Mouse (Mus musculus): ENCODE results near the gene Galnt17. TPM values are rescaled to one million over a fixed set of nuclear protein-coding genes. Genes with fewer than 3 reads are reported as not detected.

The Galnt17 gene
- total RNA-seq (2021), result 100 to 1,000 TPM; 105 to 114 TPM
- long read RNA-seq, partial matches to known transcripts, result 0 of 8 reads
- long read RNA-seq, other reads (novel, unspliced or antisense), result 7 of 8 reads

DNA sequence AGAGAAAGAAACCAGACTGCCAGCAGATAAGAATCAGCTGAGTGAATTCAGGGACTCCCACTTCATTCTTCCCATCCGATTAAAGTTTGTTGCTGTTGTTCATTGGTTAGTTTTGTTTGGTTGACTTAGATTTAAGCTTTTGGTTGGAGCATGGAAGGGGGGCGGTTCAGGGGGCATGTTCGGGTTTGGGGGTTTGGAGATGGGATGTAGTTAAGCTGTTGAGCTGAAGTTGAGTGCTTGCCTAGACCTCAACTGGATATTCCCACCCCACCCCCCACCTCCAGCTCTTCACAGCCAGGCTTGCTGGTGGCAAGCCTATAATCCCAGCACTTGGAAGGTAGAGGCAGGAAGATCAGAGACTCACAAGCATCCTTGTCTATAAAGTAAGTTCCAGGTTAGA lies at the start of gene Galnt17:
TSS of gene Galnt17 (minus strand) at position 101 of the 400 bp plus-strand sequence.
- DNase-seq (ENCODE audit: low spot score in 2 of 2), result no peak

DNA sequence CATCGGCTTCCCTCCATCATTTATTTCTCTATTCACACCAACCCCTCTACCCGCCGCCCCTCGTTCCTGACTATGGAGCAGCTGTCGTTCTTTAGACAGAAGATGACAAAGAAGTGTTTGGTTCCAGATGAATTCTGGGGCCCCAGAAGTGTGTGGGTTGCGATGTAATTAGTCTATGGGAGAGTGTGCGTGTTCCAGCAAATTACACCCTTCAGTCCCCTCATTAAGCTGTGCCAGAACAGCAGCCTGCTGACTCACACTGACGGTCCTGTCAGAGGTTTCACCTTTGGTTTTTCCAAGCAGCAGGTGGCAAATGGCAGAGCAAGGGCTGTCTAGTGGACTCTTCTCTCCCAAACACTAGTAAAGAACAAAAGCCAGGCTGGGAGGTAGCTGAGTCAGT lies 26.2 kb upstream of the Galnt17 start:
- peak; percentile 16 to 46 for DNase-seq (ENCODE audit: low spot score in 2 of 2)

DNA sequence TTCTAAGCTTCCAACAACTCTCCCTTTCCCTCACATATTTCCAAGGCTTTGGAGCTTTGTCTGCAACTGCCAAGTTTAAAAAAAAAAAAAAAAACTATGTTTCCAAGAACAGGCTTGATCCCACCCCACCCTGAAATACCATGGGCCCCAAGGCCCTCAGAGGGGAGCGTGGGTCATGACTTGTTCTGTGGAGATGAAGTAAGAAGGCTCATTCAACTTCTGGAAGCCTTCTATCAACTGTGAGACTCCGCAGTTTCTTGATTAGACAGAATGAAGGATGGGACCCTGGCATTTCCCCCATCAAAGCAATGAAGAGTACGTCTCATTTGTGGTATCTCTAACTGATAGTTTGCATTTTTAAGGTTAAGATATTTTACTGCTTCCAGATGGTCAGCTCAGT lies 13.0 kb upstream of the Galnt17 start:
- DNase-seq (ENCODE audit: low spot score in 2 of 2), result no peak

DNA sequence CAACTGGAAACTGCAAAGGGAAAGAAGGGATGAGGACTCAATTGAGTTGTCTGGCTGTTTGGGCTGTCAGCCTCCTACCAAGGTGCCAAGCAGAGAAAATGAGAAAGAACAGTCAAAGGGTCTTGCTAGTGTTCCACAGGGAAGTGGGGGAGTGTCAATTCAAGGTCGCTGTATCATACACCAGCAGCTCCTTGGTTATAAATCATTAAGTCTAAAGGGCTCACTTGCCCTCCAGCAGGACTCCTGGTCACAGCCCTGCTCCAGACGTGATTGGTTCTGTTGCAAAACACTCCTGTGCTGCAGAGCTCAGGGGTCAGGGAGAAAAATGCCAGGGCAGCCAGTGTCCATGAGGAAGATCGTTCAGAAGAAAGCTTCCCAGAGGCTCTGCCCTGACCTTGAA lies 11.3 kb upstream of the Galnt17 start:
- DNase-seq (ENCODE audit: low spot score in 2 of 2), result no peak

DNA sequence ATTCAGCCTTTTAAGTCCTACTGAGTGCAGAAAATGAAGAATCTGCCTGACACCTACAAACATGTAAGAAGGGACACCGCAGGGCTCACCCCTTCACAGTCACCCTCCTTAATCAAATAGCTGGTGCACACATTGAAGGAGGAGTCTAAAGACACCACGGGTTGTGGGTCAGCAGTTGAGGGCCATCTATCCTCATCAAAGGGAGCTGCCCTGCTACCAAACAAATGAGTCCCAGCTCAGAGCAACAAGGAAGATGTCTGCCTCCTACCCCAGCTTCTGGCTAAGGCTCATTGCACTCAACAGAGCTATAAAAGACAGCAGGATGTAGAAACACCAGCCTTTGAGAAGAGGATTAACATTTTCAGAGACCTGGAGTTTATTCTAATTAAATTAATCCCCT lies 10.8 kb upstream of the Galnt17 start:
- DNase-seq (ENCODE audit: low spot score in 2 of 2), result no peak

DNA sequence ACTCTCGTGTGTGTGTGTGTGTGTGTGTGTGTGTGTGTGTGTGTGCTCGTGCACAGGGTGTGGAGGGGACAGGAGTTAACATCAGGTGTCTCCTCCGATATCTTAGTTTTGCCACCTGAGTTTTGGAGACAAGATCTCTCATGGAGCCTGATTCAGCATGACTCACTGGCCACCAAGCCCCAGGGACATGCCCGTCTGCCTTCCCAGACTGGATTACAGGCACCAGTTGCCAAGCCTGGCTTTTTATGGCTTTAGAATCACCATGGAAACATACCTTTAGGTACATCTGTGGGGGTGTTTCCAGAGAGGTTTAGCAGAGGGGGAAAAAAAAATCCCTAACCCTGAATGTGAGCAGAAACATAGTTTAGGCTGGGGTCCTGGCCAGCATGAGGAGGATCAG lies 6.7 kb upstream of the Galnt17 start:
- peak in 1 of 2 experiments; percentile 48 for DNase-seq (ENCODE audit: low spot score in 2 of 2)

DNA sequence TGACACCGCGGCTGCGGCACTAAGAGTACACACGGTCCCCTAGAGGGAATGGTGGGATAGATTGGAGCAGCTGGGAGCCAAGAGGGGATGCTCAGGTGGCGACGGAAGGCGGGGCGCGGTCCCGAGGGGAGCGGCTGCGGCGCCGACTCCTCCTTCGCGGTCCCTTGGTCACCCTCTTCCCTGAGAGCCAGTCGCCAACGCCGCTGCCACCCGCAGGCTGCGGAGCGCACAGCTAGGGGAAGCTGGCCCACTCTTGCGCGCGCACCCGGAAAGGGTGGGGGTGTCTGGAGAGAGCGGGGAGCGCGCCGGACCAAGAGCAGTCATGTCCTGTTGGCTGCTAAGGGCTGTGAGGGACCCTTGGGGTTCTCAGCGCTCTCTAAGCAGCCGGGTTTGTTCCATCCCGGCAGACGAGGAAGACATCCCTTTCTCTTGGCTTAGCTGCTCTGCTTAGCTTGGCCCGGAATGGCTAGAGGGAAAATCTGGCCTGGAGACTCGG lies 593 bp downstream of the Galnt17 start:
- peak; percentile 78 to 83 for DNase-seq (ENCODE audit: low spot score in 2 of 2)

DNA sequence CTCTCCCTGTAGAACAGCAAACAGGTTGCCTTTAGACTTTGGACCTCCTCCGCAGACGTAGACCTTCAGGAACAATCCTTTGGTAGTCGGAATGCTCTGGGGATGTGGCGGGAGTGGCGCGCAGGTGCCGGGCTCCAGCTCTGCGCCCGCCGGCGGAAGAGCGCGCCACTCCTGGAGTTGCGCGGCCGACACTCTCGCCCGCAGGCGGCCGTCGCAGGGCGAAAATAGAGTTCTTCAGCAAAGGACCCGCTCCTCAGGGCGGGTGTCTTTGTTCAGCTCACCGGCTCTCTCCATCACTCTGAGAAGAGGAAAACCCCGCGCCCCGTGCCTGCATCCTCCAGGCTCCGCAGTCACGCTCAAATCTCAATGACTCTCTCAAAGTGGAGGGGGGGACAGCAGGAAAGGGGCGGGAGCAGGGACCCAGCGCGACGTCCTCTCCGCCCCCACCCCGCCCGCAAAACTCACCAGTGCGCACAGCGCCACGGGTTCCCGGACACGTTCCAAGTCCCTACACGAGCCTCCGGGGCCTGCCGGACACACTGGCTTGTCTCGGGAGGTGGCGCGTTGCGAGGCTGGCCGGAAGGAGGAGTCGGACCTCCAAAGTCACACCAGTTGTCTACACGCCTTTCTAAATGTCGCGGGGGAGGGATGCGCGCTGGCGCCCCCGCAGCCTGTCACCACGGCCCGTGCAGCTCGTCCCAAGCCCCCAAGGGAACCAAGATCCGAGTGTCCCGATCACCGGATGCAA lies 1.2 kb downstream of the Galnt17 start:
- DNase-seq (ENCODE audit: low spot score in 2 of 2), result peak in 1 of 2 experiments; percentile 65

DNA sequence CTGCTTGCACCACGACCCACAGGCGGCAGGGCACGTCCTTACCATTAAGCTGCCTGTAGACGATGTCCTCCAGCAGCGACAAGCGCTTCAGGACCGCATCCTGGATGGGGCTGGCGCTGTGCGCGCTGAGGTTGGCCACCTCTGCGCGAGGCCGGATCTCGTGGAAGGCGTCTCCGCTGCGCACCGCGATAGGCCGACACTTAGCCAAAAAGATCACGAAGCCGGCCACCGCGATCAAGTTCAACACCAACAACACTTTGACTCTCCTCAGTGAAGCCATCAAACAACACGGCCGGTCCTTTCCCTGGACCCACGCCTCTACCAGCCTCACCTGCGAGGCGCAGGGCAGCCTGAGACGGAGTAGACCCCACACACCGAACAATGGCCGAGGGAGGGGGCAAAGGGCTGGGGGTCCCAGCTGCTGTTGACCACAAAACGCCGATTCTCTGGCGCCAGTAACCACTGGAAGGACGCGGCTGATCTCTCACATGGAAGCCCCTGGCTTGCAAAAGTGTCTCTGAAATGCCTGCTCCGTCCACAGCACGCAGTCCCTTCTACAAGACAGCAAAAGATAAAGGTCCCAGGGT lies 1.9 kb downstream of the Galnt17 start:
- DNase-seq (ENCODE audit: low spot score in 2 of 2), result no peak

DNA sequence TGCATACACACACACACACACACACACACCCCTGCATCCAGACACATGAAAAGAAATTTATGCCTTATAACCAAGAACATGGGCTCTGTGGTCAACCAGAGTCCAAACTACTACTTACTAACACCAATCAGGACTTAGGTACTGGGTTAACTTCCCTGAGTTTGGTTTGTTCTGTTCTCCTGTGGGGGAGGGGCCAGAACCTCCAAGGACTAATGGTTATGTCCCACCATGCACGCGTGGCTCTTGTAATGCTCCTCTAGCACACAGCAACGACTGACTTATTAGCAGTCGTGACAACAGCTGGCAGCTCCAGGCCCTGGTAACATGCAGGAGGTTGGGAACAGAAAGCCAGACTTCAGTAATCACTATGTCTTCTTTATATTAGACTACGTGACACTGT lies 3.1 kb downstream of the Galnt17 start:
- peak in 1 of 2 experiments; percentile 41 for DNase-seq (ENCODE audit: low spot score in 2 of 2)

DNA sequence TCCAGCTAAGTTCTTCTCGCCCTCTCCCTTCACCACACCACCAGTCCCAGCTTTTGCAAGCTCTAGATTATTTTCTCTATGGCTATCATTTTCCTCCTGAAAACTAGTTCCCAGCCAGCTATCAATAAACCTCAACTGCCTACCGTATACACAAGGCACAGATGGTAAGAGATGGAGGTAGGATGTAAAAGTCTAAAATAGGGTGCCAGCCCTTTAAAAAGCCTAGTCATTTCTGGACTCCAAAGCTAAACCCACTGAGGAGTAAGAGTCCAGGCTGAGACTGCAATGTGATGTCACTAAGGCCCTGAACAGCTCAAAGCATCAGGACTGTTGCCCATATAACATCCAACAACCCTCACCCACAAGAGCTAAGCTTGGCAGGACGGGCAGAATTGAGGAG lies 6.8 kb downstream of the Galnt17 start:
- DNase-seq (ENCODE audit: low spot score in 2 of 2), result no peak

DNA sequence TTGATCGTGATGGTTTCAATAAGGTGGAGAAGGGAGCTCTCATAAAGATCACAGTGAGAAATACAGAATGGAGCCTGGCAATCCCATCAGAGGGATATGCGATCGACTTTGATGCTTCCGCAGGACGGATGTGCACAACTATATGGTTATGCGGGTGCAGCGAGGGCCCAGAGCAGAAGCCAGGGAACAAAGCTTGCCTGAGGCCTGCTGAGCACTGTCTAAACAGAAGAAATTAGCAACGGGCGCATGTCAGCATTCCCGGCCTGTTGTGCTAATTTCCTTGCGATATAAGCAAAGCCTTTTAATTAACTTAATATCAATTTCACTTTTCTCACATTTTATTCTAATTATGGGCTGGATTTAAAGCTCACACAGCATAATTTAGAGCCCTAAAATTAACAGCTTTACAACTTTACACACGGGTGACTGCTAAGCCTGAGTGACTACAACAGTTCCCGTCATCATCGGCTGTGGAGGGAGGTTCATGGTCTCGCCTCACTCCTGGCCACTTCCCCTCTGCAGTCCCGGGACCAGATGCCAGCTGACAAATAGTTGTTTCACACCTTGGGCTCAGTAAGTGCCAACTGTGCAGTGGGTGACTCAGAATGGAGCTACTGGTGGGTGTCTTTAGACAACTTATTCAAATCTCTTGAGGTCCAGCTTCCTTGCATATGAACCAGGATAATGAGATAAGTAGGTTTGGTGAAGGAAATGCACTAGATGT lies 14.4 kb downstream of the Galnt17 start:
- DNase-seq (ENCODE audit: low spot score in 2 of 2), result no peak

DNA sequence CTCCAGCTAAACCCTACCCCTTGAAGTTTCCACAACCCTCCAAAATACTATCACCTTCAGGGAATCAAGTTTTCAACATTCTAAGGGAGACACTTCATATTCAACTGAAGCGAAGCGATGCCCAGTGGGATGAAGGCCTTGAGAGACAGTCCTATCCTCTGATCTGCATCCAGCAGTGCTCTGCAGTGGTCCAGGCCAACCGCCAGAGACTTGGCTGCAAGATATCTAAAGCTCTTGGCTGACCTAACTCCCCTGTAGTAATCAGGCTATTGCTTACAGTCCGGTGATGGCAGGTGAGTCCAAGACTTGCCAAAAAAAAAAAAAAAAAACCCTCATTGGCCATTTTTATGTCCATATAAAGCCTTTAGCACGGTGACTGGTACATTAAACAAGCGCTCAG lies 21.2 kb downstream of the Galnt17 start:
- DNase-seq (ENCODE audit: low spot score in 2 of 2), result no peak

DNA sequence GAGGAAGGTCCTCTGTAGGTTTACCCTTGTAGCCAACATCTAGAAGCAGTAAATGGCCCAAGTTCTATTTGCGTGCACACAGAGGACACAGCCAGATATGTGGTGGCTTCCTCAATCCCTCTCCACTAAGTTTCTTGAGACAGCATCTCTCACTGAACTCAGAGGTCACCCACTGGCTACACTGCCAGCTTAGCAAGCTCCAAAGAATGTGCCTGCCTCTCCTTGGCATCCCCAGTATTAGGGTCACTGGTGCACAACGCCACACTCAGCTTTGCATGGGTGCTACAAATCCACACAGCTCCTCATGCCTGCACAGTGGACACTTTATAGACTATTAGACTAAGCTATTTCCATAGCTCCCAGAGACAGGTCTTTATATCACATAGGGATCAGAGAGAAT lies 21.6 kb downstream of the Galnt17 start:
- DNase-seq (ENCODE audit: low spot score in 2 of 2), result no peak

DNA sequence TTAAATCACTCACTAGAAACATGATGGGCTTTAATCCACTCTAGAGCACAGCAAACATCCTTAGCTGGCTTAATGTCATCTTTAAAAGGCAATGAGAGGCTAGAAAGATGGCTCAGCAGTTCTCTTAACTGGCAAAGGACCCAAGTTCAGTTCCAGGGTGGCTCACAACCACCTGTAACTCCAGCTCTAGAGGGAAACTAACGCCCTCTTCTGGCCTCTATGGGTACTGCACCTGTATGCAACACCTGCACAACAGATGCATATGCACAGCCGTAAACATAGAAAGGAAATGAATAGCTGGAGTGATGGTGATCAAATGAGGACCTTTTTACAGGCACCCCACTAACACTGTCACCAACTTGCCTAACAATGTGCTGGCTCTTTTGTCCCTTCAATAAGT lies 27.9 kb downstream of the Galnt17 start:
- DNase-seq (ENCODE audit: low spot score in 2 of 2), result no peak

DNA sequence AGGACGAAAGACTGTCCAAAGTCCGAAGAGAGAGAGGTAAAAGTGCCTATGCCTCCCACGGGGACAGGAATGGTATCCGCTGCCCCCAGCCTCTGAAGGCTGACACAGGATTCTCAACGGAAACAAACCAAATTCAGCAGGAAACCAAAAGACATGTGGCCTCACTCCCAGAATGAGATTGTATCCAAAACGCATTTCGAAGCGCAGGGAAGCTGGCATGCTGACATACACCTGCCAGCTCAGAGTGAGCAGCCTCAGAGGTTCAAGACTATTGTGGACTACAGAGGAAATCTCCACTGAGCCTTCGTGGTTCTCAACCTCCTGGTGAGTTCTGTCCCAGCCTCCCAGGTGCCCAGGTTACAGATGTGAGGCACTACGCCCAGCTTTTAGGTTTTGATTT lies 29.0 kb downstream of the Galnt17 start:
- no peak for DNase-seq (ENCODE audit: low spot score in 2 of 2)

DNA sequence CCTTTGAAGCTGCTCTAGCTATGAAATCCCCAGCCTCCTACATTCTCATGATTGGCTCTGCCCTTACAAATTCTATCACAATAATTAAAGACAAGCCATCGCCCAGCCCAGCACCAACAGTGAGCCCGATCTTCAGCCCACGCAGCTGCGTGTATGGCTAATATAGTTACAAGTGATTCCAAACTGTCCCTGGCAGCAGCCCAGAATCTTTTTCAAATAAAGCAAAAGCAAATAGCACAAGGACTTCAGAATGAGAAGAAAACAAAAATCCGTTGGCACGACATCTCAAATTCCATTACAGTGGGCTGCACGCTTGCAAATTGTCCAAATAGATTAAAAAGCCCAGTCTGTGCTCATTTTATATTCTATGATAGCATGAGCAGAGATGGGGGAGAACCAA lies 31.1 kb downstream of the Galnt17 start:
- peak; percentile 74 to 92 for DNase-seq (ENCODE audit: low spot score in 2 of 2)

DNA sequence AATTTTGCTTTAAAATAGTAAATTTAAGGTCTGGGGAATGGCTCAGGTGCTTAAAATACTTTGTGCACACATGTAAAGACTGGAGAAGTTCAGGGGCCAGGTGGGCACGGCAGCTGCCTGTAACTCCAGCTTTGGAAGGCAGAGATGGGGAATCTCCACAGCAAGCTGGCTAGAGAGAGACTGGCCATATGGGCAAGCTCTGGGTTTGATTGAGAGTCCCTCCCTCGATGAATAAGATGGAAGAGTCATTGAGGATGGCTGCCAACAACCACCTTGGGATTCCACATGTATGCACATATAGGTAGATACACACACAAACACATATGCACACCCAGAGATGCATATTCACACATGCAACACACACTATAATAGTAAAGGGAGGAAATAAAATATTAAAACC lies 42.0 kb downstream of the Galnt17 start:
- no peak for DNase-seq (ENCODE audit: low spot score in 2 of 2)

DNA sequence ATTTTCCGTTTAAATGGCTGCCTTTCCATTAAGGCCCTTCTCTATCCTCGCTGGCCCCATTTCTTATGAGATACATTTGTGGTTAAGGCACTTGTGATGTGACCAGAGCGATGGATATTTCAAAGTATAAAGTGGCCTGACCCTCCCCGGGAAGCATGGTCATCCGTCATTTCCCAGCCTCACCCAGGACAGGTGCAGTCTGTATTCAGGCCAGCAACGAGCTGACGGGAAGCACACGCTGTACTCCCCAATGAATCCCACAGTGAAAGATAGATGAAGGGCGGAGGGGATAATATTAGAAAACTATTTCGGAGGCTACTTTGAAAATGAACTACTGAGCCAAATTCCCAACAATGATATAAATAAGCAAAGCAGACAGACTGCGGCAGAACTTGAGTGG lies 44.2 kb downstream of the Galnt17 start:
- DNase-seq (ENCODE audit: low spot score in 2 of 2), result no peak

DNA sequence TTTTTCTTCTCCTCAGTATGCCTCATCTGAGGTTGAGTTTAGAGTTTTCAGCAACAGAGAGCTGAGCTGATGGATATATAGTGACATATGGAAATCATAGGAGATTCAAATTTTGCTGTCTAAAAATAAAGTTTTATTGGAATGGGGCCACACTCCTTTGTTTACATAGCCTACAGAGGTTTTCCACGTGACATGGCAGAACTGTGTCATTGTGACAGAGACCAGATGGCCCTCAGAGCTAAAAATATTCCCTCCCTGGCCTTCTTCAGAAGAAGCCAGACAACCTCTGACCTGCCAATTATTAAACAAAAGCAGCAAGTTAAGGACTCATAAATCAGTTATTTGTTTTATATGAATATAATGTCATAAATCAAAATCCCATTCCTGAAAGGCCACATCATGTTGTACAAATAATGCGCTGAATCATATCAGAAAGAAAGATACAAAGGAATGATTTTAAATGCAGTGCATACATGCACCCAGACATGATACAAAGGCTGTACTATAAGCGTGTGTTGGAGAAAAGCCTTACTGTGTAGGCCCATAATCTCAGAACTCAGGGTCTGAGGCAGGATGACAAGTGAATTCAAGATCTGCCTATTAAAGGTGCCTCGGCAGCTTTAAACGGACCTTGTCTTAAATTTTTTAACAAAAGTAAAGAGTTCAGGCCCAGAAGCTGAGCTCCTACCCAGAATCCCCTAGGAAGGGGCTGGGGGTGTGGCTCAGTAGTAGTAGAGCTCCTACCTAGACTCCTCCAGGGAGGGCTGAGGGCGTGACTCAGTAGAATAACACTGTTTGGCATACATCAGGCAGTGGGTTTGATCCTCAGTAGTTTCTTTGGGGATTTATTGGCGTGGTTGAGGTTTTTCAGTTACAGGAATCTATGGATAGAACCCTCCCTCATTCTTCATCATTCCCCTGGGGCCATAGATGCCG lies 57.3 kb downstream of the Galnt17 start:
- DNase-seq (ENCODE audit: low spot score in 2 of 2), result no peak

DNA sequence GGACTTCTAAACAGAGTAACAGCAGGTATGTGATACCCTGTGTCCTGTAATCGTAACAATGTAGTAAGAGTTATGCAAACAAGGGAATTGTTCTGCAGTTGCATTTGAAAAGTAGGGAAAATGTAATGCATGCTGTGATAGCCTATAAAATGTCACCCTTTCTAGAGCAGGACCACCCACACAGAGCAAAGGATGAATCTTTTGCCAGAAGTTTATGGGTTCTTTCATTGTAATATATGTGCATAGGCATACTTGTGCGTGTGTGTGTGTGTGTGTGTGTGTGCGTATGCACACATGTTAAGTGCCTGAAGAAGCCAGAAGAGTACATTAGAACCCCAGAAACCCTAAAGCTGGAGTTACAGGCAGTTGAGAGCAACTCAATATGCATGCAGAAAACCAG lies 59.9 kb downstream of the Galnt17 start:
- no peak for DNase-seq (ENCODE audit: low spot score in 2 of 2)

Measured in layer of hippocampus, adult 18-20 months (tissue).